Mouse (Mus musculus): ENCODE results near the gene Apbb1ip.
A peak's percentile ranks its signal among the peaks of the same experiment; 100 is the strongest.
"Not testable (repeated sequence)": the region's sequence is repeated elsewhere in the genome, so short reads cannot be mapped to it uniquely, and the experiment has no call there.

The Apbb1ip gene

GRCm38 (mm10) chr2:22816231-22816630 lies 42.3 kb downstream of the Apbb1ip start:
- no peak for DNase-seq (ENCODE audit: low read depth, low spot score)

GRCm38 (mm10) chr2:22822293-22822692 lies 48.4 kb downstream of the Apbb1ip start:
- no peak for DNase-seq (ENCODE audit: low read depth, low spot score)

GRCm38 (mm10) chr2:22845514-22845913 lies 71.6 kb downstream of the Apbb1ip start:
- DNase-seq (ENCODE audit: low read depth, low spot score) = no peak

GRCm38 (mm10) chr2:22851900-22852299 lies 78.0 kb downstream of the Apbb1ip start:
- no peak for DNase-seq (ENCODE audit: low read depth, low spot score)

- DNase-seq (ENCODE audit: low read depth, low spot score) = no peak
These were observed 83.6 kb downstream of the Apbb1ip start for GRCm38 (mm10) chr2:22857501-22857900.

GRCm38 (mm10) chr2:22862194-22862593 lies 88.3 kb downstream of the Apbb1ip start:
- DNase-seq (ENCODE audit: low read depth, low spot score) = no peak

GRCm38 (mm10) chr2:22864394-22865037 lies 90.6 kb downstream of the Apbb1ip start:
- peak; percentile 30 for DNase-seq (ENCODE audit: low read depth, low spot score)

- DNase-seq (ENCODE audit: low read depth, low spot score) = no peak
These were observed 91.9 kb downstream of the Apbb1ip start for GRCm38 (mm10) chr2:22865818-22866217.

- no peak for DNase-seq (ENCODE audit: low read depth, low spot score)
These were observed 93.1 kb downstream of the Apbb1ip start for GRCm38 (mm10) chr2:22866894-22867424.

- DNase-seq (ENCODE audit: low read depth, low spot score) = no peak
These were observed 99.3 kb downstream of the Apbb1ip start for GRCm38 (mm10) chr2:22873159-22873558.

GRCm38 (mm10) chr2:22874628-22875027 lies 100.7 kb downstream of the Apbb1ip start:
- DNase-seq (ENCODE audit: low read depth, low spot score) = no peak

GRCm38 (mm10) chr2:22876614-22877013 lies 102.7 kb downstream of the Apbb1ip start:
- no peak for DNase-seq (ENCODE audit: low read depth, low spot score)

- DNase-seq (ENCODE audit: low read depth, low spot score) = no peak
These were observed 104.9 kb downstream of the Apbb1ip start for GRCm38 (mm10) chr2:22878781-22879180.

- not testable (repeated sequence) for DNase-seq (ENCODE audit: low read depth, low spot score)
These were observed 106.8 kb downstream of the Apbb1ip start for GRCm38 (mm10) chr2:22880726-22881125.

- DNase-seq (ENCODE audit: low read depth, low spot score) = peak; percentile 0
These were observed 121.0 kb downstream of the Apbb1ip start for GRCm38 (mm10) chr2:22894932-22895281.

GRCm38 (mm10) chr2:22895282-22896273 lies 121.7 kb downstream of the Apbb1ip start, which contains the start of gene Pdss1:
Gene Pdss1 (plus strand): TSS chr2:22895522.
- DNase-seq (ENCODE audit: low read depth, low spot score) = peak; percentile 82

GRCm38 (mm10) chr2:22903947-22904346 lies 130.1 kb downstream of the Apbb1ip start:
- no peak for DNase-seq (ENCODE audit: low read depth, low spot score)

- DNase-seq (ENCODE audit: low read depth, low spot score) = no peak
These were observed 140.5 kb downstream of the Apbb1ip start for GRCm38 (mm10) chr2:22914421-22914820.

- no peak for DNase-seq (ENCODE audit: low read depth, low spot score)
These were observed 144.8 kb downstream of the Apbb1ip start for GRCm38 (mm10) chr2:22918651-22919050.

All from retina, adult 2 months (tissue).